Mouse (Mus musculus) frontal cortex, postnatal 36 days (tissue): ENCODE data around the gene Cdc42ep3.
A peak's percentile ranks its signal among the peaks of the same experiment; 100 is the strongest.

Source experiments
- DNase-seq, 2 experiments: peaks; one replicate each; pipeline ENCODE4 v3.0.0; 2022; ENCODE audit warnings: low spot score in 2 of 2

Gene Cdc42ep3

DNA sequence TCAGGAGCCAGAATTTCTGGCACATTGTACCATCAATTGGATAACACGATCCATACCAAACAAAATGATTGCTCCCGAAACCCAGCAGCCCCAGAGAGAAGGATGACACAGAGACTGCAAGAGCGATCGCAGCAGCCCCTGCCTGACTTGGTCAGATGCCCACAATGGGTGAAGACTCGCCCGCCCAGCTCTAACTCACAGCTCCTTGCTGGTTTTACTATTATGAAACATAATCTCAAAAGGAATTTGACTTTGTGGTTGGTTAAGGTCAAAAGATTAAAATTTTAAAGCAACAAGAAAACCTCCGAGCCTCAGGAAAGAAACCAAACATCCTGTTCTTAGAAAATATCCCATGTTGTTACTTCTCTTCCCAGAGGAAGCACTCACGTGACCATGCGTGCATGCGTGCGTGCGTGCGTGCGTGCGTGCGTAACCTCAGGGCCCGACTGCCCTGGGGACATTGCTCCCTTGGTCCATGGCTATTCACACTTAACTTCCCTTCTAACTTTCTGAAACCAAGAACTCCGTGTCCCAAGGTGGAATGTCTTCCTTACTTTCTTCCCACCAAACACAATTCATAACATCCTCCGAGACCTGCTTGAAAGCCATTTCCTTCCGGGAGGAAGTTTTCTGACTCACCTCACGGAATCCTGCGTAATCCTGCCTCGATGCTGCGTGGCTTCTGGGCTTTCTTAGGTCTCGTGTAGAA is 9.7 kb downstream of the Cdc42ep3 start:
- no peak for DNase-seq

DNA sequence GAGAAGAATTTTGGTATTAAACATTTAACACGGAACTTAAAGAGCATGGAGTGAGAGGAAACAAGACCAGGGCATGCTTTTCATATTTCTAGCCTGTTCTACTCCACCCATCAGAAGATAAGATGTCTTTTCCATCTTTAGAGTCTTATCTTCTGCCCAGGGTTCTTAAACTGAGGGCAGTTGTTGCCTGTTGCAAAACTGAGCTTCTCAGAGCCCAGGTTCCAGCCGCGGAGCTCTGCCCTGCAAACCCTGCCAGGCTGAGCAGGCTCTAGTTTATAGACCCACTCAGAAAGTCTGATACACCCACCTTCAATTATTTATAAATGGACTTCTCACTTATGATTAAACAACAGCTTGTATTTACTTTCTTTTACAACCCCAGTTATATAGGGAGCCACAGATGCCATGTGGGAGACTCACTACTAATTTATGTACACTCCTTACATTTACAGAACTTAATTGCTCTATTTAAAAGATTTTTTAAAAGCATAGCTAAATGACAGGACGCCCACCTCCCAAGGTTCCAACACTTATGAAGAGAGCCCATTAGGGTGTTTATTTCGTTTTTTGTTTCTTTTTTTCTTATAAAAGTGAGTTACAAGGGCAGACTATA is 11.5 kb downstream of the Cdc42ep3 start:
- no peak for DNase-seq

DNA sequence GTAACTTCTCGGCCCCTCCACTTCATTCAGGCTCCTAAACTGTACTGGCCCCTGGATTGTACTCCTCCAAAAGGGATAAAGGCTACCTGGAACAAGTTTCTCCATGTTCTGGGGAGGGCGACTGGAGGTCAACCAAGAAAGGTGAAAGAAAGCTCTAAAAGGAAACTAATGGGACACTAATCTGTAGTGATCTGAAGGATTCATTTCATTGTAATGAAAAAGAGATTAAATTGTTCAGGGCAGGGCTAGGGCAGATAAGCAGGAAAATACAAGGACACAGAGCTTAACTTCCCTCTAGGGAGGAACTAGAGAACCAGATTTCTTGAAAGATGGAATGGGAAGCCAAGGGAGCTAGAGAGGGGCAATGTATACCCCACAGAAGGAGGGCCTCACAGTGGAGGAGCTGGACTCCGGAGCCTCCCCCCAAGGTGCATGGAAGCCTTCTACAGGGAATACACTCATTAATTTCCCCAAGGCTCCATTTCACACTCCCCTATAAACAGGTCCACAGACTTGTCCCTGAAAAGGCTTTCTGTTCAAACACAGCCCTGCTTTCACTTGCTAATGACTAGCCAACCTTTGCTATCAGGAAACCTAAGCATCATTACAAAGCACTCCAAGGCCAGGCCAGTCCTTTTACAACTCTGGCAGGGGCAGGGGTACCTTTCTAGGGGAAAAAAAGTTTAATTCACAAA is 12.1 kb downstream of the Cdc42ep3 start:
- no peak for DNase-seq

DNA sequence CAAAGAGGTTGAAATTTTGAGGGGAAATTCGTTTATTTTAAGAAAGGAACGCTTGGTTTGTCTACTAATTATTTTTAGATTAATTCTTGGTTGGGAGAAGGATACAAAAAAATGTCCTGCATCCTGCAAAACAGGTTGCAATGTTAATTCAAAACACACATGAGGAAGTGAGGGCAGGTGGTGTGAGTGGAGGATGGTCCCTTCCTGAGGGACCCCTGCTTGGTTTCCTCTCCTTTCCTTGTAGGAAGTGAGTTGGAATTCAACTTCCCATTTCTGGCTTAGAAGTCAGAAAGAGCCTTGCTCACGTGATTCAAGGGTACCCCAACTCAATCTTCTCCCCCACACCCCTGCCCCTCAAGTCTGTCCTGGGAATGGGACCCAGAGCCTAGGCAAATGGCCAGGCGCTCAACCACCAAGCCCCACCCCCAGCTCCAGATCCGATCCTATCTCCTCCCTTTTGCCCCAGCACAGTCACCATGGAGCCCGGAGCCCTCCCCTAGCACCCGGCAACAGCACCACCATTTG is 12.9 kb downstream of the Cdc42ep3 start:
- DNase-seq = no peak

- DNase-seq = no peak
These were observed 17.4 kb downstream of the Cdc42ep3 start for GRCm38 (mm10) chr17:79337494-79337893.

DNA sequence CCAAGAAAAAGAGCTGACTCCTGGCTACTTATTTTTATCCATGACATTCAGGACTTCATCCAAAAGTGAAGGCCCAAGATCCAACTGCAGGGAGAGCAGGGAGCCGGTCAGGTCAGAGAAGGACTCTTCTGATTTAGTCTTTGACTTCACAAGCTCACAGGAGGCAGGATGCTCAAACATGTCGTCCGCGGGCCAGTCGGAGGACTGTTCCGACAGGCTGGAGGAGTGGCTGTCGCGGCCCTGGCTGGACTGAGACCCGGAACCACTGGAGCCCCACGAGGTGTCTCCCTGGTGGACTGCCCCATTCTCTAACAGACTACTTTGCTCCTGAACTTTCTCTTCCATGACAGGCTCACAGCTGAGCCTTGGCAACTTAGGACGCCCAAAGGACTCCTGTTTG is 20.2 kb downstream of the Cdc42ep3 start:
- DNase-seq = no peak

- no peak for DNase-seq
These were observed 21.2 kb downstream of the Cdc42ep3 start for GRCm38 (mm10) chr17:79333650-79334049.

- DNase-seq = no peak
These were observed 22.0 kb downstream of the Cdc42ep3 start for GRCm38 (mm10) chr17:79332864-79333263.

GRCm38 (mm10) chr17:79330397-79330796 is 24.5 kb downstream of the Cdc42ep3 start:
- no peak for DNase-seq

DNA sequence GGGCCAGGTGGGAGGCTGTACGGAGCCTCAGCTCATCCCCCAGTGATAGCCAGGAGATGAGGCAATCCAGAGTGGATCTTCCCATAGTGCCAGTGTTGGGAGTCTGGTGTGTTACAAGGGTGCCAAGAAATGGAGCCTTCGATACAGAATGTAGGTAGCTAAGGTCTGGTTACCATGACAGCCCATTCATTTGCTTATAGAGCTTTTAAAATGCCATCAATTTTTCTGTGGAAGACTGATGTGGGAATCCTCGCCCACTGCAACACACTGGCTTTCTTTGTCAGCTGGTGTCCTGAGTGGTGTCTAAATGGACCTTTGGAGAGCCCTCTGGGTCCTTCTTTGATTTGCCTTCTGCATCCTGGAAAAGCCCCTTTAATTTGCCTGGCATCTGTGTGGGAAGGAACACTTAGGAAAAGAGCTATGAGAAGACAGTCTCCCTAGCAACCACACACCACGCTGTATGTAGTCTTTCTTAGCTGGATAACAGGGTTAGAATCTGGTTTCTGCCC is 28.0 kb downstream of the Cdc42ep3 start:
- peak; percentile 52 to 65 for DNase-seq

DNA sequence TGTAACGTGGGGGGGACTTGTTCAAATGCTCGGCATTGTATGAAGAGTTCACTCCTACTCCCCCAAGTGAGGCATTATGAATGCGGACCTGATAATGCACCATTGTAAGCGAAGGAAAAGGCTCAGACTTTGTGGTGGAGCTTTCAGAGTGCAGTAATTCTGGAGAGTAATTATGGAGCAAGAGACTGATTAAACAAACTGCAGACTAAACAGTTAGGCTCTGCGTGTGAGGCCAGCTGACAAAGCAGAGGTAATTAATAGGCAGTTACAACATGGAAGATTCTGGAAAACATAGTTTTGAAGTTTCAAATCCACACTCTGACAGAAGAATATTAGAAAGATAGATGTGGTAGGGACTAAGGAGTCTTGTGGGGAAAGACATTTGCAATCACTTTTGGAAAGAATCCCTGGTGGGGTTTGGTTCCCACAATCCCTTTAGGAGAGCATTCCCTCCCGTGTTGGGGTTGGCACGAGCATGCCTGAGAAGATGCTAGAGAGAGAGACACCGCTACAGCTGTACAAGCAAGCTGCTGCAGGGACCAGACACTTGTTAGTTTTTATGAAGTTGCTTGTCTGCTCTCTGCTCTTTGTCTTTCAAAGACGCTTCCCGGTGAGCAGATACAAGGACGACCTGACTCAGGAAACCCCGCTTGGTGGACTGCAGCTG is 37.7 kb downstream of the Cdc42ep3 start:
- no peak for DNase-seq

- no peak for DNase-seq
These were observed 39.3 kb downstream of the Cdc42ep3 start for GRCm38 (mm10) chr17:79315415-79316094.

- no peak for DNase-seq
These were observed 44.4 kb downstream of the Cdc42ep3 start for GRCm38 (mm10) chr17:79310465-79310864.

DNA sequence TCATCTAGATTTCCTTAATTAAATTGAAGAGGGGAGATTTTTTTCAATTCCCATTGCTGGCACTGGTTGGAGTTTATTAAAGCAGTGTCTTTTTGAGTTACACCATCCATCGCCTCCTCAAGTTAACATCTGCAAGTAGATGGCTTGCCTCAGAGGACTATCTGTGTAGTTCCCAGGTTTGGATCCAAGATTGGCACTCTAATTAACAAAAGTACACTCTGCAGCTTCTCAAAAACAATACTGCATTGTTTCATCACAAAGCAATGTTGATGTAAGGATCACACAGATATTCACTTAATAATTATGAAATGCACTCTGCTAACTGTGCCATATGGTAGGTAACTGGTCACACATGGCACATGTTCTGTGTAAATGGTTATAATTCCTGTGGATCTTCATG is 45.4 kb downstream of the Cdc42ep3 start:
- DNase-seq = no peak

GRCm38 (mm10) chr17:79305644-79306043 is 49.2 kb downstream of the Cdc42ep3 start:
- no peak for DNase-seq

DNA sequence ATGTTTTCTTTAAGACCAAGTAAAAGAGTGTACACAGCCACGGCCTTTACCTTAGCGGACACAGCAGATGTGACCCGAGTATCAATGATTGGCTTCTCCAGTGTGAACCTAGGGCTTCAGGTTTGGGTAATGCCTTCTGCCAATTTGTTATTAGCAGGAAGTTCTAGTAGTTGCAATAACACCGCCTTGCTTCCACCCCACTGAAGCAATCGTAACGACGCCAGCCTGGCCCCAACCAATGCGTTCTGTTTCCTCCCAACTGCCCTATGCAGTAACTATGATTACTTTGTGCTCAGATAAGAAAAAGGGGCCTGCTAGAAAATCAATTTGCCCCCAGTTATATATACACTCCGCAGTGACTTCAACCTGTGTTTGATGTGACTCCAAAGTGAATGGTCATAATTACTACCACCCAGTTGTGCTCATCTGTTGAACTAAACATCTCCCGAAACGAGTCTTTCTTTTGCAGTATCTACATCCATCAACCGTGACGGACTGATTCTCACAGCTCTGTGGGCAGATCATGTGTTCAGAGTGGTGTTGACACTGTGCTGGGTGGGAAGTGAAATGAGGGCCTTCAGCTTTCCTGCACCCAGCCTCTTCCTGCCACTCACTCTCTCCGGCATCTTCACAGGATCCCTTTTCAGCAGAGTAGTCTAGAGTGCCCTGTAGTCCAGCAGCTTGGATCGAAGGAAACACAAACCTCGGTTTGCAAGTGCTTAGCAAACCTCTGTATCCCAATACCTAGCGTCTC is 51.0 kb downstream of the Cdc42ep3 start:
- no peak for DNase-seq

- no peak for DNase-seq
These were observed 51.7 kb downstream of the Cdc42ep3 start for GRCm38 (mm10) chr17:79303238-79303637.

- no peak for DNase-seq
These were observed 55.0 kb downstream of the Cdc42ep3 start for GRCm38 (mm10) chr17:79299925-79300324.

DNA sequence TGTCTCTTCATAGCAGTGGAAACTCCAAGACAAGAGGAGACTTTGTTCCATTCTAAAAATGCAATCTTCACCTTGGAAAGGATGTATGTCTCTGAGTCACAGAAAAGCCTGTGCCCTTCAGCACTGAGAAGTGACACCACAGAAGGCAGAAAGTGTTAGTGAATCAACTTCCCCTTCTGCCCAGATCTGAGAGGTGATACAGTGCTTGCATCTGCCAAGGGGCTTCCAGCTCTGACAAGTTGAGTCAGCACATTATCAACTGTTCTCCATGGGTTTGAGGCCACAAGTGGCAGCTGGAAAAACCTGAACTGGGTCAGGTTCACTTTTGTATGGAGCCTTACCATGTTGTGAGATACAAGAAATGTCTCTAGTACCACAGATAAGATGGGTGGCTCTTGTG is 55.9 kb downstream of the Cdc42ep3 start:
- DNase-seq = no peak

GRCm38 (mm10) chr17:79295926-79296325 is 59.0 kb downstream of the Cdc42ep3 start:
- no peak for DNase-seq

- DNase-seq = no peak
These were observed 63.2 kb downstream of the Cdc42ep3 start for GRCm38 (mm10) chr17:79291672-79292071.
